Mouse (Mus musculus) limb, embryonic 14.5 days (tissue): ENCODE measurements at regions not wholly inside any gene's neighbourhood (a gene's known extent, or its start where the extent isn't known, plus 50 kb on each side); places are given as distances from the start of the nearest gene placed in this dataset.

Experiments used
- ATAC-seq: fragments of 200-750 bp; cut with Nextera tagmentation; 2 replicates; pipeline ENCODE4 v1.8.0; 2017; ENCODE audit warnings: low read depth, moderate number of reproducible peaks, moderate TSS enrichment; ENCODE audit not compliant: low FRiP score
- DNase-seq: peaks from one replicate; pipeline ENCODE4 v3.0.0-alpha.2; 2015; ENCODE audit warnings: low spot score
- H3K27ac ChIP-seq: fragments of 300-500 bp; sonication (generic); replicated peaks from 2 replicates; pipeline ENCODE4 v1.5.1; 2014; ENCODE audit warnings: low read depth, mild to moderate bottlenecking, low read length, moderate library complexity, mixed read lengths
- H3K27me3 ChIP-seq: fragments of 300-500 bp; sonication (generic); 2 replicates; pipeline ENCODE4 v1.6.1; 2014; ENCODE audit warnings: low read length, mixed read lengths; ENCODE audit not compliant: control insufficient read depth, insufficient read depth
- H3K36me3 ChIP-seq: fragments of 300-500 bp; sonication (generic); 2 replicates; pipeline ENCODE4 v1.6.1; 2014; ENCODE audit warnings: mild to moderate bottlenecking, low read length, moderate library complexity, mixed read lengths; ENCODE audit not compliant: control insufficient read depth, insufficient read depth
- H3K4me1 ChIP-seq: fragments of 300-500 bp; sonication (generic); 2 replicates; pipeline ENCODE4 v1.6.1; 2014; ENCODE audit warnings: antibody characterized with exemption, low read length, mixed read lengths; ENCODE audit not compliant: control insufficient read depth, insufficient read depth
- H3K4me2 ChIP-seq: fragments of 300-500 bp; sonication (generic); replicated peaks from 2 replicates; pipeline ENCODE4 v1.6.1; 2014; ENCODE audit warnings: low read depth, mild to moderate bottlenecking, low read length, moderate library complexity; ENCODE audit not compliant: severe bottlenecking
- H3K4me3 ChIP-seq: fragments of 300-500 bp; sonication (generic); replicated peaks from 2 replicates; pipeline ENCODE4 v1.5.1; 2014; ENCODE audit warnings: low read length
- H3K9ac ChIP-seq: fragments of 300-500 bp; sonication (generic); 2 replicates; pipeline ENCODE4 v1.6.1; 2014; ENCODE audit warnings: mild to moderate bottlenecking, low read depth, low read length, moderate library complexity; ENCODE audit not compliant: severe bottlenecking
- H3K9me3 ChIP-seq: fragments of 300-500 bp; sonication (generic); 2 replicates; pipeline ENCODE4 v1.6.1; 2016; ENCODE audit warnings: low read length; ENCODE audit not compliant: control insufficient read depth
- POLR2A ChIP-seq: fragments of 200-500 bp; IDR thresholded peaks from 2 replicates; pipeline ENCODE4 v1.8.0; 2012; ENCODE audit warnings: inconsistent platforms, mild to moderate bottlenecking, moderate library complexity, borderline replicate concordance; ENCODE audit not compliant: insufficient read depth, insufficient read length; ENCODE audit errors: extremely low read depth
- WGBS: fragments of 180-500 bp; shearing (Covaris S2); extraction: QIAGEN DNeasy Blood & Tissue Kit; methylation state at CpG from one replicate; pipeline ENCODE4 v1.1.7; 2014; 5-methylcytosine and 5-hydroxymethylcytosine counted together

DNA sequence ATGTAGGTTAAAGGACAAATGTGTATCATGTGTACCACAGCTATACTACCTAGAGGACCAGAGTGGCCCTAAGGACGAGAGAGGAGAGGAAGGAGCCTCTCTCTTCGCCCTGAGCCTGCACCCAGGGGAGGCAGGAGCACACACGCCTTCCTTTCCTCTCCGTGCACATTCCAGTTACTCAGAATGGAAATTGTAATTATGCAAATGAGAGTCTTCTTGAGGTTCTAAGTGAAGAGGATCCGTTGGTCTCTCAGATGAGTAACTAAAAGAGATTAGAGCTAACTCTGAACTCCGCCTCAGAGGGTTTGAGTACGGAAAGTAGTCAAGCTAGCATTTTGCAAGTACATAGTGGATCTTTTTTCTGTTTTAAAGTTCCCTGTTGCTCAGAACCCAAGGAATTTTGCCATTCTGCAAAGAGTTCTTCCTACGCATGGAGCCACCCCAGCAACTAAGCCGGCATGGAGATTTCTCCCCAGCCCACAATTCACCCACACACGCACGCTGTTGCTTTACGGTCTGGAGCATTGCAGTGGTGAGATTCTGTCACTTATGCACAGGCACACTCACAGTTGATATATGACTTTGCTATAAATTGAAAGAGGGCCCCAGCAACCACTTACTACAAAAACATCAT, 56.0 kb upstream of the Cpeb4 start:
- Histone ChIP-seq H3K4me1 (no peaks in the 10 kb centered on the region), H3K9me3 (no peaks in the 10 kb centered on the region), H3K27me3 (no peaks in the 10 kb centered on the region), H3K4me2 (no peak overlapping the region), H3K27ac (no peak overlapping the region), H3K9ac (no peak overlapping the region), H3K36me3 (no peaks in the 10 kb centered on the region), H3K4me3 (no peak overlapping the region)
- 77% methylated on average over 12 of the region's 12 CpGs for WGBS
- ATAC-seq (no peak), DNase-seq (no peak)
- no peak for TF ChIP-seq POLR2A

- H3K36me3 ChIP-seq = no peaks in the 10 kb centered on the region
- no peak overlapping the region for H3K9ac ChIP-seq
- no peak for TF ChIP-seq POLR2A
- H3K27ac ChIP-seq = no peak overlapping the region
- H3K4me1 ChIP-seq = peaks cover 7% of the 10 kb centered on the region
- 76% methylated on average over 7 of the region's 7 CpGs for WGBS
- H3K9me3 ChIP-seq = no peaks in the 10 kb centered on the region
- no peak overlapping the region for H3K4me2 ChIP-seq
- DNase-seq (no peak), ATAC-seq (no peak)
- no peaks in the 10 kb centered on the region for H3K27me3 ChIP-seq
- H3K4me3 ChIP-seq = no peak overlapping the region
Measured at GRCm38 (mm10) chr11:31818032-31818431, 54.0 kb upstream of the Cpeb4 start.

- WGBS = 81% methylated on average over 4 of the region's 4 CpGs
- no peaks in the 10 kb centered on the region for H3K27me3 ChIP-seq
- H3K4me2 ChIP-seq = no peak overlapping the region
- TF ChIP-seq POLR2A = no peak
- no peak overlapping the region for H3K9ac ChIP-seq
- peaks cover 7% of the 10 kb centered on the region for H3K4me1 ChIP-seq
- no peak overlapping the region for H3K27ac ChIP-seq
- no peak overlapping the region for H3K4me3 ChIP-seq
- H3K9me3 ChIP-seq = no peaks in the 10 kb centered on the region
- H3K36me3 ChIP-seq = no peaks in the 10 kb centered on the region
- ATAC-seq (no peak), DNase-seq (no peak)
Measured at GRCm38 (mm10) chr11:31819964-31820363, 52.0 kb upstream of the Cpeb4 start.

DNA sequence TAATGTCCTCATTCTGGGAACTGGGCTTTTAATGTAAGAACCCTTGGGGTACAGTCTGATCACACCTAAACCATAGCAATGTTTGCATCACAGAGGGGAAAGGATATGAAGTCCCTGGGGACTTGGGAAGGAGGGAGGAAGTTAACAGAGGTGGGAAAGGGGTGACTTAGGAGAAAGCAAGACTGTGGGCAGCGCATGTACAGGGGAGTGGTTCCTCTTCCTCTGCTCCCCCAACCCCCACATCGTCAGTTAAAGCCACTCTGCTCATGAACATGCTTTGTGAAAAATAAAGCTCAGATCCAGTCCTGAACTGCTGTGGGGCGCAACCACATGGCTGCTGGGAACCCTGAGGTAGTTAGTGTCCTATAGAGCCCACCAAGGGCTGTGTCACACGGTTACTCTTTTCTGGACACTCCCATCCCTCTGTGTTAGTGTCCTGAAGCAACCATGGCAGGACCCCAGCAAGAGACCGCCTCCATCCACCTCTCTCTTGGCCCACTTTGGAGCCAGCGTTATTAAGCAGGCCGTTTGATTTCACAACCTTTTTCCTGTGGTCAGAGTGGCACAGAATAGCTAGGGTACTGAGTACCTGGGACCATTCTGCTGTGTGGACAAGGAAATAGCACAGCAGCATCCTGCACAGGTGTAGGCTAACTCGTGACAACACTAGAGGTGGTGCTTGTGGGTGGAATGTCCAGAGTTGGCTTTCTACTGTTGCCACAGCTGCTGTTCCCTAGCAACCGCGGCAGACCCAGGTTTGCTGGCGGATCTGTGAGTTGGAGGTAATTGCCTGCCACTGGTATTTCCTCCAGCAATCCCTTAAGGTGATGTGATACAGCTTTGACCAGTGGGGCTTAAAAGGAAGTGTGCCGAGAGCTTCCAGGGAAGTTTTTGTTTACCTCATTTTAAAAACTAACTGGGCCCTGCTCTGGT, 50.3 kb upstream of the Cpeb4 start:
- H3K36me3 ChIP-seq = no peaks in the 10 kb centered on the region
- no peaks in the 10 kb centered on the region for H3K27me3 ChIP-seq
- no peak overlapping the region for H3K4me3 ChIP-seq
- H3K27ac ChIP-seq = no peak overlapping the region
- WGBS = 41% methylated on average over 12 of the region's 12 CpGs
- no peaks in the 10 kb centered on the region for H3K9me3 ChIP-seq
- H3K4me2 ChIP-seq = no peak overlapping the region
- H3K4me1 ChIP-seq = peaks cover 7% of the 10 kb centered on the region
- no peak overlapping the region for H3K9ac ChIP-seq
- TF ChIP-seq POLR2A = no peak
- ATAC-seq = no peak; the same call in 1 of the 2 replicates
- no peak for DNase-seq
